Mouse (Mus musculus) small intestine, adult 2 months (tissue): ENCODE data around the gene Stag1. TPM values are rescaled to one million over a fixed set of nuclear protein-coding genes. Genes with fewer than 3 reads are reported as not detected.

Experiments used
- H3K27ac ChIP-seq: fragments of 200-500 bp; 2 replicates; pipeline ENCODE4 v1.5.1; 2012; ENCODE audit warnings: low read depth, low read length, control low read depth, inconsistent platforms; ENCODE audit not compliant: insufficient read depth
- H3K27me3 ChIP-seq: fragments of 200-500 bp; 2 replicates; pipeline ENCODE4 v1.6.1; 2012; ENCODE audit warnings: mild to moderate bottlenecking, moderate library complexity, low read length, inconsistent platforms; ENCODE audit not compliant: control insufficient read depth, insufficient read depth
- H3K36me3 ChIP-seq: fragments of 200-500 bp; 2 replicates; pipeline ENCODE4 v1.6.1; 2012; ENCODE audit warnings: mild to moderate bottlenecking, low read length, control low read depth, inconsistent platforms; ENCODE audit not compliant: control insufficient read depth, insufficient read depth
- H3K4me1 ChIP-seq: fragments of 200-500 bp; 2 replicates; pipeline ENCODE4 v1.6.1; 2012; ENCODE audit warnings: low read length, inconsistent platforms, mixed read lengths; ENCODE audit not compliant: control insufficient read depth, insufficient read depth, insufficient read length
- H3K4me3 ChIP-seq: fragments of 200-500 bp; 2 replicates; pipeline ENCODE4 v1.5.1; 2012; ENCODE audit warnings: low read depth, mild to moderate bottlenecking, control low read depth, inconsistent platforms, low read length, moderate library complexity
- CTCF ChIP-seq: fragments of 200-500 bp; IDR thresholded peaks from 2 replicates; pipeline ENCODE4 v1.5.1; 2012; ENCODE audit warnings: low read depth, mild to moderate bottlenecking, control low read depth, inconsistent platforms, low read length, moderate library complexity, mixed read lengths; ENCODE audit not compliant: insufficient replicate concordance, insufficient read length; ENCODE audit errors: extremely low read depth
- POLR2A ChIP-seq: fragments of 200-500 bp; IDR thresholded peaks from 2 replicates; pipeline ENCODE4 v1.6.1; 2012; ENCODE audit warnings: low read depth, mild to moderate bottlenecking, control low read depth, inconsistent platforms, low read length, moderate library complexity
- WGBS: fragments of 180-500 bp; shearing (Covaris S2); methylation state at CpG from one replicate; pipeline ENCODE4 v1.1.7; 2018; 5-methylcytosine and 5-hydroxymethylcytosine counted together
- polyA plus RNA-seq: library from polyadenylated mRNA; depleted of rRNA; stranded (reverse); fragments of >200 nt; gene quantifications from 2 replicates; pipeline ENCODE4 v1.2.3, GENCODE M21; 2012

Gene Stag1
- polyA plus RNA-seq, 1 experiment: 0.89 TPM

DNA sequence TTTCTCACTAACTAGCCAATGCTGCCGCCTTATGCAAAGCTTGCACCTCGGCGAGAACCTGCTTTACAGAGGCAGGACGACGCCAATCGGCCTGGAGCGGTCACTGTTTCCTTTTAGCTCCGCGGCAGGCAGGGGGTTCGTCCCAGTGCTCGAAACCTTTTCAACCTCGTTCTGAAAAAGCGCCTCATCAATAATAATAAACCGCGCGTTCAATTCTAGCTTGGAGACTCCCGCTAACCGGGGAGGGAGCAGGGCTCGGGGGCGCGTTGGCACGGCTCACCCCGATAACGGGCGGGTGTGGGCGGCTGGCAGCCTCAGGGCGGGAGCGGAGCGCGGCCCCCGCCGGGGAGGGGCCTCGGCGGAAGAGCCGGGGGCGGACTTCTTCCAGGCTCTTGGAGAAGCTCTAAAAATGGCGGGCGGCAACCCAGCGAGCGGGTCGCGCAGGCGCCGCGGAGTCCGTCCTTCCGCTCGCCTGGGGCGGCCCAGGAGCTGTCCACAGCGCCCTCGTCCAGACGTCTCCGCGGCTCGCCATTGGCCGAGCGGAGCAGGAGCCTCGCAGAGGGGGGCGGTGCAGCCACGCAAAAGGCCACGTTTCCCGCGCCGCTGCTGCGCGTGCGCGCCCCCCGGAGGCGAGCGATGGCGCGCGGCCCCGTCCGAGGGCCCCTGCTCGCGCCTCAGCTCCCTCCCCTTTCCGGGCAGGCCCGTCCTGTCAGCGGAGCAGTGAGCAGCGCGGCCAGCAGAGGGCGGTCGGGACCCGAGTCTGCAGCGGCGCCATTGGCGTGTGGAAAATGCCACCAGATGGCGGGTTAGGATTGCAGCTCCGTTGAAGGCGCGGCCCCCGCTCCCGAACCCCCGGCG lies 45.5 kb downstream of the Stag1 start:
- under 1% methylated on average over 96 of the region's 97 CpGs for WGBS
- Histone ChIP-seq H3K4me1 (peaks cover 2% of the 10 kb centered on the region), H3K27ac (peak overlapping the region; percentile 96), H3K4me3 (peak overlapping the region; percentile 100), H3K36me3 (no peaks in the 10 kb centered on the region), H3K27me3 (no peaks in the 10 kb centered on the region)
- TF ChIP-seq CTCF: peak; percentile 87
- peak; percentile 54; the same call in 1 of the 2 replicates for TF ChIP-seq POLR2A

DNA sequence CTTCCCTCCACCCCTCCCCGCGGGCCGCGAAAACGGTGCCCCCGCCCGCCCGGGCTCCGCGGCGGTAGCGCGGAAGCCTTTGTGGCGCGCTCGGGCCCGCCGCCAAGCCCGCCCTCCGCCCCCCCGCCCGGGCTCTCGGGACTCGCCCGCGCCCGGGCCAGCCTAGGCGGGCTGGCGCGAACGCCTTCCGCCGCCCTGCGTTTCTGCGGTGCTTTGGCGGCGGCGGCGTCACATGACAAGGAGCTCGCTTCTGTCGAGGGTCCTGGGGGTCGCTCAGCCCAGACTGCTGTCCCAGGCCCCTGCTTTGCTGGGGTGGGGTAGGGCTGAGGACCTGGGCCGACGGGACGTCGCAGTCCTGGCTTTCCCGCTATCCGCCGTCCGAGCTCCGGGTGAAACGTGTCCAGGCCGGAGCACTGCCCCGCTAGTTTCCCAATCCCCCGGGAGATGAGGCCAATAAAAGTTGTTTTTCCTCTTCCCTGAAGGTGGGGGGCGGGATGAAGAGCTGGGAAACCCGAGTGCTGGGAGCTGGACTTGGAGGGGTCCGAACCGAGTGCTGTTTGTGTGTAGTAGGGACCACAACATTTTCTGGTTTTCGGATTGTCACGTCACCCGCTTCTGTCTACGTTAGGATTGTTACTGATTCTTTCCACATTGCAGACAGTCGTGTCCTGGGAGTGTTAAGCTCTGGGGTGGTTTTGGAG lies 46.6 kb downstream of the Stag1 start:
- Histone ChIP-seq H3K4me1 (peaks cover 2% of the 10 kb centered on the region), H3K36me3 (no peaks in the 10 kb centered on the region), H3K27me3 (no peaks in the 10 kb centered on the region), H3K27ac (peak overlapping the region; percentile 97), H3K4me3 (peak overlapping the region; percentile 100)
- TF ChIP-seq CTCF: no peak
- TF ChIP-seq POLR2A: peak; percentile 55
- under 1% methylated on average over 63 of the region's 64 CpGs for WGBS

DNA sequence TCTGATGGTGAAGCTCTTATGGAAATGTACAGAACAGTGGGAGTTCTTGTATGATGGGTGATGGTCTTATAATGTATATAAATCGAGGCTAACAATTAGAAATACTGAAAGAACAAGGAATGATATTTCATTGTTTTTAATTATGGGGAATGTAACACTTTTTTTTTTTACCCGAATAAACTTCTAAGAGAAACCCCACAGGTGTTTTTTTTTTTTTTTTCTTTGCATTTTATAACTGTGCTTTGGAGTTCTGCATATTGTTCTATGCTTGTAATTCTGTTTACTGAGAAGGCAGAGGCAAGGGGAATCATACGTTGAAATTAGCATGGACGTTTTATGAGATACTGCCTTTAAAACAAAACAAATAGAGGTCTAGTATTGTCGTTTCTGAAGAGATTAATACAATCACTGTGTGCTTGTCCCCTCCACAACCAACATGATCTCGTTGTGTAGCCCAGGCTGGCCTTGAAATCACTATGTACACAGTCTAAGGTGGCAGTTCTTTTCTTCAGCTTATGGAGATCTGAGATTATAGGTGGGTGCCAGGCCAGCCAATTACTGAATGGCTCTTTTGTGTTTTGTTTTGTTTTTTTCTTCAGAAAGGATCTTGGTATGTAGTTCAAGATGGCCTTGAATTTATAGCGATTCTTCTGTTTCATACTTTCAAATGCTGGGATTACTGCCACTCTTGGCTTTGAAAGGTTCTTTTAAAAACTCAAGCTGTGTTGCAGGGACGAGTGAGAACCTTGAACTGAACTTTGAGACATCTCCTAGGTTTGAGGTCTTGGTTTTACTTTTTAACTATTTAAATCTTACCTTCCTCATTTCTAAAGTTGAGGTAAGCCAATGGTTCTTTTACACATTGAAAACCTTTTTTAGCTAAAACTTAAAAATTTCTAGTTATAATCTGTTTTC lies 47.7 kb downstream of the Stag1 start:
- WGBS: 10% methylated on average over 8 of the region's 8 CpGs
- Histone ChIP-seq H3K27me3 (no peaks in the 10 kb centered on the region), H3K4me1 (peaks cover 2% of the 10 kb centered on the region), H3K4me3 (no peak overlapping the region), H3K36me3 (no peaks in the 10 kb centered on the region), H3K27ac (no peak overlapping the region)
- TF ChIP-seq CTCF: no peak
- TF ChIP-seq POLR2A: no peak

DNA sequence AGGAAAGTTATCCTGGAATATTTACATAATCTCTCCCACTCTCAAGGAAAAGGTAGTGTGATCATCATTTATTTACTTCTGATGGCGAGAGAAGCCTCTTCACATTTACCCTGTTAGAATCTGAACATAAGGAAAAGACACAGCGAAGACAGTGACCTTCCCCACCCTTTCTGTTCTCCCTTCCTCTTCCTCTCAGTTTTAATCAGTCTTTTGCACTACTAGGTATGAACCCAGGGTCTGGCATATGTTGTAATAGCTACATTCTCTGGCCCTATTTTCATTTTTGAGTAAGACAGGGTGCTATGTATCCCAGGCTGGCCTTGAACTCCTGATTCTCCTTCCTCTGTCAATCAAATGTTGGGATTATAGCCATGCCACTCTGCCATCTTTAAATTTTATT lies 48.7 kb downstream of the Stag1 start:
- 68% methylated on average over 2 of the region's 2 CpGs for WGBS

DNA sequence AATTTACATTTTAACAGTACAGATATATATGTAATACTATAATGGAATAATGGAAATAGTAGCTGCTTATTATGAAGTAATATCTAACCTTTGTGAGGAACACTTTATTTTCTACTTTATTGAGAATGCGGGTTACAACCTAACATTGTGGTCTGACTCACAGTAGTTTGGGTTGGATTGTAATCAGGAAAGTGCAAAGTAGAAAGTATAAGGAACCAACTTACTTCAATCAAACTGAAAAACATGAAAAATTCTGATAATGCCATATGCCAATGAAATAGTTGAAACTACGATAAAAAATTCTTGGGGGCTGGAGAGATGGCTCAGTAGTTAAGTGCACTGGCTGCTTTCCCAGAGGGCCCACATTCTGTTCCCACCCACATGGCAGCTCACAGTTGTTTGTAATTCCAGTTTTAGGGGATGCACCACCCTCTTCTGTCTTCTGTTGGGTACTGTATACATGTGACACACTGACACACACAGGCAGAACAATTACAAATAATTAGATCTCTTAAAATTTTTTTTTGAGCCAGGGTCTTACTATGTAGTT lies 50.3 kb downstream of the Stag1 start:
- WGBS: 83% methylated on average over 2 of the region's 2 CpGs
- TF ChIP-seq CTCF: no peak
- no peak for TF ChIP-seq POLR2A
- no peak overlapping the region for H3K4me3 ChIP-seq

More for the DNA sequence above, 48.7 kb downstream of the Stag1 start:
- Histone ChIP-seq H3K36me3 (no peaks in the 10 kb centered on the region), H3K4me3 (no peak overlapping the region), H3K27ac (no peak overlapping the region), H3K27me3 (no peaks in the 10 kb centered on the region), H3K4me1 (peaks cover 2% of the 10 kb centered on the region)
- no peak for TF ChIP-seq POLR2A
- TF ChIP-seq CTCF: no peak

DNA sequence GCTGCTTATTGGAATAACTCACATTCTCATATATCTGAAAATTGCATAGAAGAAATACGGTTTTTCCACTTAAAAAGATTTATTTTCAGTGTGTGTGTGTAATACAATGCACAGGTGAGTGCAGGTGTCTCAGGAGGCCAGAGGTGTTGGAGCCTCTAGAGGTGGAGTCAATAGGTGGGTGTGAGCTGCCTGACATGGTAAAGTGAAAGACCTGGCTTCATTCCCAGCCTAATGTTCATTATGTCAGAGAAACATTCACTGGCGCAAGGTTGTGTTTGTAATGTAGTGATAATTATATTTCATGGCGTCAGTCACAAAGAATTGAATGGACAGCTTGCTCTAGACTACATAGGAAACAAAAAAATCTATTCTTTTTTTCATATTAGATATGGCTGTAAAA lies 56.5 kb downstream of the Stag1 start:
- Histone ChIP-seq H3K4me3 (no peak overlapping the region), H3K36me3 (no peaks in the 10 kb centered on the region), H3K27ac (no peak overlapping the region), H3K27me3 (no peaks in the 10 kb centered on the region), H3K4me1 (no peaks in the 10 kb centered on the region)
- WGBS: 18% methylated on average over 3 of the region's 3 CpGs
- TF ChIP-seq POLR2A (no peak), CTCF (no peak)

More for the DNA sequence above, 50.3 kb downstream of the Stag1 start:
- H3K27ac ChIP-seq: no peak overlapping the region
- no peaks in the 10 kb centered on the region for H3K27me3 ChIP-seq
- no peaks in the 10 kb centered on the region for H3K36me3 ChIP-seq
- peaks cover 2% of the 10 kb centered on the region; the same call in 1 of the 2 replicates for H3K4me1 ChIP-seq
